Mouse (Mus musculus): ENCODE measurements at regions not wholly inside any gene's neighbourhood (a gene's known extent, or its start where the extent isn't known, plus 50 kb on each side); places are given as distances from the start of the nearest gene placed in this dataset.
"Not testable (repeated sequence)": the region's sequence is repeated elsewhere in the genome, so short reads cannot be mapped to it uniquely, and the experiment has no call there.

DNA sequence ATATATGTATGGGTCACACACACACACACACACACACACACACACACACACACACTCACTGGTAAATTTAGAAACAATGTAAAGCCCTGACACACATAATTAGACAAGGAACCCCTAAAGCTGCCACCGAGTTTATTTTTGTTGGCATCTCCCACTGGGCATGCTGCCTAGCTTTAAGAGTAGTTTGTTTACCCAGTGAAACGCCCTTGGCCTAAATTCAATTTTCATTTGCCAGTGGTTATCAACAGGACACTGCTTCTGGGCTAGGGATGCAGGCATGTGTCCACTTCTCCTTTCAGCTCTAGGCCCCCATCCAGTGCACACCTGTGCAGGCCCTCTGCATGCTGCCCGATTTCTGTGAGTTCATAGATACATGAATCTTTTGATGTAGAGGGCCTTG lies 73.7 kb upstream of the 1110032F04Rik start:
- ATAC-seq: no peak

DNA sequence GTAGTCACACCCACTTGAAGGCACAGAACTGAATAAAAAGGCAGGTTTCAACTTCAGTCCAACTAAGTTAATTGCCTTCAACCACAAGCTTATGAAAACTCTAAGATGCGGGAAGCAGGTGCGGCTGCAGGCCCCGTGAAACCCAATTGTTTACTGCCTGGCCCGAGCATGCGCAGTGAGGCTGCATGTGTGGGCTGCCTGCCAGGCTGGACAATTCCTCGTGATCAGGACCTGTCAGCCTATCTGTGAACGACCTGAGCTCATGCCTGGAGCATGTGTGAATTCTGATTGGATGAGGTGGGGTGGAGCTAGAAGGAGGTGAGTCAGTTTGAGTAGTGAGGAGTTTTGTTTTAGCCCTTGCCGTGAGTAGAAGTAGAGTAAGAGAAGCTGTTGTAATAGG lies 71.0 kb upstream of the 1110032F04Rik start:
- ATAC-seq: not testable (repeated sequence)

DNA sequence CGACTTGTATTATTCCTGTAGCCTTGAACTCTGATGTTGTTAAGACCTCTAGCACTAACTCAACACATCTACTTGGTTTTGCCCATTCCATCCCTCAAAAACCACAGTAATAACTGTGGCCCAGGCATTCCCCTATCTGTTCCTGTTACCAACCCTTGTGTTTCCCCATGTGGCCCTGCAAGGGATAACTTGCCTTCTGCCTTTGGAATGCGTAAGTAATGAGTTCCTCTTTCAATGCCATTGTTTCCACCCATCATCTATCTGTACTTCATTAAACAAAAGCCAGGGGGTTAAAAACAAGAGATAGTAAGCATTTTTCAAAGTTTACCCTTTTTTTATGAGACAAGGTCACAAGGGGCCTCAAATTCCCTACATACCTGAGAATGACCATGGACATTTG lies 60.5 kb upstream of the 1110032F04Rik start:
- no peak for ATAC-seq

DNA sequence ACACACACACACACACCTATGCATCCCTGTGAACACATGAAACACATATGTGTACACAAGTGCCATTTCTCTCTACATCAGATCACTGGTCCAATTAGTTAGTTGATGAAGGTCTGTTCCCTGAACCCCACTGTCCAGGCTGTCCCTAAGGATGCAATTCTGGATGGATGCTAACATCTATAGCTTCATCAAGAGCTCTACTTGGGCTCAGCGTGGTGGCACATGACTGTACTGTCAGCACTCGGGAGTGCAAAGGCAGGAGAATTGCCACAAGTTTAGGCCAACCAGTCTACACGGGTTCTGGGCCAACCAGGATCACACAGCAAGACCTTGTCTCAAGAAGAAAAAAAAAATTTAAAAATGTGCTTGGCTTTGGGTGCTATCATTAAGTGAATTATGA lies 55.9 kb upstream of the 1110032F04Rik start:
- ATAC-seq: no peak

DNA sequence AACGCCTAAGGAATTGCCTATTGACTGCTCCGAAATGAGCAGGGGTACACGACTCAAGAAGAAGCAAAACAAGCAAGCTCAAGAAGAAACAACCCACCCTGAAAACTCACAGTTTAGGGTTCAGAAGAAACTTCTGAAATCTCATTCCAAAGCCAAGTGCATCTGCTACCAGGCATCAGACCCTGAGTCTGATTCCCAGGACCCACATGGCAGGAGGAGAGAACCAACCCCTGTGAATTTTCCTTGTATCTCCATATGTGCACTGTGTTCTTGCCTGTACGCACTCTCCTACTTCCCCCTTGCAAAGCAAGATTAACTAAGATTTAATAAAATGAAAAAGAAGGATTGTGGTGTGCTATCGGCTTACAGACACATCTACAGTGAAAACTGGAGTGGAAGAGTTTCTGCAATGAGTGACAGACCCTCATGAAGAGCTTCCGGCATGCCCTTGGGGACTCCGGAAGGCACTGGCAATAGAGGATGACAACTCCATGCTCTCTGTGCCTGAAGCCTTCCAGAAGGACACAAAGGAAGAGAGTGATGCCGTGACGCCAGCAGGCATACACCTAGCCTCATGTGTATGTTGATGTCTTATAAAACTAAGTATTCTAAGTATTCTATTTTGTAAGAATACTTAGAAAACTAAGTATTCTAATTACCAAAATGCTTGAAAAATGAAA lies 55.2 kb upstream of the 1110032F04Rik start:
- ATAC-seq: no peak

DNA sequence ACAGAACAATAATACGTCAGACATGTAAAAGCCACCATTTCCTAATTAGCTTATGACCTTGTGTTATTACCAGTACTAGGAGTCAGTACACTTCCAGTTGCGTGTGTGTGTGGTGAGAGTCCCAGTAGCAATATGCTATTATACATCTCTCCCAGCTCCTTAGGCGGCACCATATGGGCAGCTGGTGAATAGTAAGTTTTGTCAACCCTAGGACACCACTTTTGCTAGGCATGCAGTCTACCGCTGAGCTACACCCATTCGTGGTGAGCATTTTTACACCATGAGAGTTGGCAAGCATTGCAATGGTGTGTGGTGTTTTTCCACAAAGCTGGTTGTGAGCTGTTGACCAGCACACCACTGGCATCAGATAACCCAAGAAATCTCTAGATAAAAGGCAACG lies 53.8 kb upstream of the 1110032F04Rik start:
- no peak for ATAC-seq

DNA sequence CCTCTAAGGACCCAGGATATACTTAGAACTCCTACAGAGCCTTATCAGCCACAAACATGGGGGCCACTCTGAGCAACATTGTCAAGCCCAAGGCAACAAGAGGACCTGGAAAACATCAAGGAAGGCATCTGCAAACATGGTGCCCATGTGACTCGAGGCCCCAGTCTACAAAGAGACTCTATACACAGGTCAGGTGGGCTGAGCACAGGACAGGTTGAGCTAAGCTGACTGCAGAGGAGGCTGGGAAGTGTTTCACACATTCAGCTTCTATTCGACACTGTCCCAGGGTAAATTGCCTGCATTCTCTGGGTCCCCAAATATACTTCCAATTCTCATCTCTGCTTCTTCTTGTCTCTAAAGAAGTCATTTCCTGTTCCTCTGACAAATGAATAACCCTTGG lies 52.1 kb upstream of the 1110032F04Rik start:
- no peak for ATAC-seq

Measured in activated CD4-positive, CD25-positive, alpha-beta regulatory T cell, adult 4 months (primary cell).